Mouse (Mus musculus) 3134 (cell line): ENCODE measurements around the gene Ube2v1.
A peak's percentile ranks its signal among the peaks of the same experiment; 100 is the strongest.

Experiments
- DNase-seq: peaks from one replicate; pipeline ENCODE4 v3.0.0-alpha.2; 2011; ENCODE audit warnings: low spot score; ENCODE audit not compliant: insufficient read length; ENCODE audit errors: extremely low read depth

Ube2v1 gene

DNA sequence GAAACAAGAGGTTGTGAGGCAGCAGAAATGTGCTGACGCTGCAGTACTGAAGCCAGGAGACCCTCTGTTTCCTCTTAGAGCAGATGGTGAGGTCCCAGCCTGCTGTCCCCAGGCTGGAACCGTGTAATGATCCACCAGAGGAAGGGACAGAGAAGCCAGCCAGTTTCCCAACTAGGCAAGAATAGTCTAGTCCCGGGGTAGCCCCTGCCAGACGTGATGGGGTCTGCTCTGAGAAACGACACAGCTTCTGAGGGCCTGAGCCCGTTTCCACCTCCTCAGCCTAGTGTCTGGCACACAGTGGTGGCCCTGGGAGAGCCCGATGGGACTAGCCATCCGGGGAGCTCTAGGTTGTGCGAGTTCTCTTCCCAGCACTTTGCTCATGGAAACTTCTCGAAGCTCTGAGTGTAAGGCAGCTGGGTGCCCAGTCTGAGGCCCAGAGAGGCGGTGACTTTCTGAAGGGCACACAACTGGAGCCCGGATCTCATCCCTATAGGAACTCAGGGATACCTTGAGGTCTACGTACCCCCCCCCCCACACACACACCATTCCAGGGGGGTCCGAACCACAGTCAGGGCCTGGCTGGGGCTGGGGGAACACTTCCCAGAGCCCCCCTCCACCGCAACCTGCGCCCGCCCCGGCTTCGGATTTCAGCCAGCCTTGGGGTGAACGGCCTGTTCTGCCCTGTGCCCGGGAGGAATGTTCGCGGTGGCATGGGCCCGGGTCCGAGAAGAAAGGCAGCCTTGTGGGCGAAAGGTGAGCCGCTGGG is 35.0 kb downstream of the Ube2v1 start:
- no peak for DNase-seq

DNA sequence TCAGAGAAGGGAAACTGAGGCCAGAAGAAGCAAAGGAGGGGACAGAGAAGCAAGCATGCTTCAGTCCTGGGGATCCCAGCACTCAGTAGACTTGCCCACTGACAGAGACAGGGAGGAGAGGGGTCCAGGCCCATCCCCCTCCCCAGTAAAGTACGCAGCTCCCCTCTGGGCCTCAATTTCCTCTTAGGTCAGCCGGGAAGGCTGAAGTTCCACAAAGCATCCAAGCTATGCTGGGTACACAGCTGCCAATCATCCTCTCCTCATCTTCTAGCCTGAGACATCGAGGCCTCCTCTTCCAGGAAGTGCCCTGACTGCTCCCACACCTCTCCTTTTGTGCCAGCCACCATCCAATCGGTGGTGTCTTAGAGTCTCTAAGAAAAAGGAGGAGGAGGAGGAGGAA is 35.6 kb downstream of the Ube2v1 start:
- DNase-seq: no peak

DNA sequence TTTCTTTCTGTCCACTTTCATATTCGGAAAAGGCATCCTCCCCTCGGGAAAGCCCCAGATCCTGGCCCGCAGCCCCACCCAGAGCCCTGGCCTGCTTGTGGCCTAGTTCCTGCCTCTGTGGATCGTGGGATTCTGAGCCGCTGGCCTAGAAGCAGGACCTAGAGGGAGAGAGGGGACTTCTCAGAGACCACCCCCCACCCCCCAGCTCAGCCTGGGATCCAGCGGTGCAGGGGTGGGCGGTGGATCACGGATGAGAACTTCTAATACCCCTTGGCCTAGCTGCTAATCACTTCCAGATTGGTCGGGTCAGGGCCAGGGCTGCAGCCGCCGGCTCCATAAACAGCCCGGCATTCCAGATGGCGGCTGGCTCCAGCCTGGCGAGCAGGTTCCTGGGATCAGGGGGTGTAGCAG is 36.1 kb downstream of the Ube2v1 start:
- peak; percentile 80 for DNase-seq

DNA sequence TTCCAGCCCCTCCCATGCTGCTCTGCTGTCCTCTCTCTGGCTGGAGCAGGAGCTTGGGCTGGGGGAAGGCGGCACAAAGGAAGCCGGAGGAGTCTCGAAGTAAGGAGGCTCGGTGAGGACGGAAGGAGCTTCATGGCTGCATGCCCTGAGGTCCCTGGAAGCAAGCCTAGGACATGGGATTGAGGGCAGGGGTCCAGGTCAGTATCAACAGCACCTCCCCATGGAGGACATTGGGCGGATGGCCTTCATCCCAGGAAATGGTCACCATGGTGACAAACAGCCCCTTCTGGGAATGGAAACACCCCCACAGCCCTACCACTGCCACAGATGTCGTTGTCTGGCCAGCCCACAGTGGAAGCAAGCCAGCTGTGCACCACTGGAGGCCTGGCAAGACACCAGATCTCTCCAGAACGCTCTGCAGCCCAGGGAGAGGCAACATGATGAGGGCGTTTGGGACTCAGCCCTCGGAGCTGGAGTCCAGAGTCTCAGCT is 37.4 kb downstream of the Ube2v1 start:
- DNase-seq: peak; percentile 92

DNA sequence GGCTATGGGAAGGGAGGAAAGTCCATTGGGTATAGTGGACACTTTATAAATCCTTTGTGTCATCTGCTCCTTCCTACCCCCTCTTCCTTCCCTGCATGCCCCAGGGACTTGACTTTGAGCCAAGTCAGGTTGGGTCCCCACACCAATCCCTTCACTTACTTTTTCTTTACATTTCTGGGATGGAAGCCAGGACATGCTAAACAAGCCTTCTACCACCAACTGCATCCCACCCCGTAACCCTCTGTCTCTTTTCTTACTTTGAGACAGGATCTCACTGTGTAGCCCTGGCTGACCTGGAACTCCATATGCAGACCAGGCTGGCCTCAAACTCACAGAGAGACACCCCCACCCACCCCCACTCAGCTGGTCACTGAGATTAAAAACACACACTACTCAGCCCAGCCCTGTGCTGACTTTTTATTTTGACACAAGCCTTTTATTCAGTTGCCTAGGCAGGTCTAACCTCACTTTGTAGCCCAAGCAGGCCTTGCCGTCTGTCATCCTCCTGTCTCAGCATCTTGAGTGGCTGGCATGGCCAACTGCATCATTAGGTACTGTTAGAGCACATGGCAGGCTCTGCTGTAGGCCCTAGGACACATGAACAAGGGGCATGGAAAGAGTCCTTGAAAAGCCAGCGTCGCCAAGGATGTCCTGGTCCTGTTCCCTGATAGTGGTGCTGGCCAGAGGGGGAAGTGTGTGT is 38.2 kb downstream of the Ube2v1 start:
- DNase-seq: no peak

DNA sequence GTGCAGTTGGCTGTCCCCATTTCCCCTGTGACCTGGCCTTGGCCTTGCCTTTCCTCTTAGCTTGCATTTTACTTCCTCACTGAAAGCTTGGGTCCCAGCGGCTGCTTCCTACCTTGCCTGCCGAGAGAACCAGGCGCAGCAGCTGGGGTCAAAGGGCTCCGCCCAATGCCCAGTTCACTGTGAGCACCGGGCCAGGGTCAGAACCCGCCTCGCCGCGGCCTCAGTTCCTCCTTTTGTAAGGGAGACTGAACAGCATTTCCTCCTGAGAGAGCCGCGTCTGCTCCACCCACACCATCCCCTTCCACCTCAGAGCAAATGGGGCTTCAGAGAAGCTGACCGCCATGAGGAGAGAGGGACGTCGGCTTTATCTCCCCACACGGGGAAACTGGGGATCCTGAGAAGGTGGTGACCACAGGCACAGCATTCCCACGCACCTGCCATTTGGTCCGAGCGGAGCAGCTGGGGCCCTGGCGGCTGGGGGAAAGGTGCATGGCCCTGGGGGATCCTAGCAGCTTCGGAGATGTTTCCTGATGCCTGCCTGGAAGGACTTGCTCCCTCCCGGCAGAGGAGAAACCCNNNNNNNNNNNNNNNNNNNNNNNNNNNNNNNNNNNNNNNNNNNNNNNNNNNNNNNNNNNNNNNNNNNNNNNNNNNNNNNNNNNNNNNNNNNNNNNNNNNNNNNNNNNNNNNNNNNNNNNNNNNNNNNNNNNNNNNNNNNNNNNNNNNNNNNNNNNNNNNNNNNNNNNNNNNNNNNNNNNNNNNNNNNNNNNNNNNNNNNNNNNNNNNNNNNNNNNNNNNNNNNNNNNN is 42.9 kb downstream of the Ube2v1 start:
- DNase-seq: peak; percentile 87

DNA sequence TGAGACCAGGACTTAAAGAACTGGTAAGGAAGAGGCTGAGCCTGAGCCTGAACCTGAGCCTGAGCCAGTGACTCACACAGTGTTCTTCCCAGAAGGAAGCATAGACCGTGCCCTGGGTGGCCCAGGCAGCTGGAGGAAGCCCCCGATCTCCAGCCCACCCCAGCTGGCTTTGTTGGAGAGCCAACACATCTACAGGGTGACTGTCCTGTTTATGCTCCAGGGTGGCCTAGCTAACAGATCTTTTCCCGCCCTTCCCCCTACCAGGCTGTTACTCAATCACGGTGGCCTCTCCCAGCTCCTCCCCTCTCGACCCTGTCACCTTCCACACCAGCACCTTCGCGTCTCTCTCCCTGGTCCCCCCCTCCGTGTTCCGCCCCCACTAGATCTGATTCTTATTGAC is 44.9 kb downstream of the Ube2v1 start:
- DNase-seq: peak; percentile 81

DNA sequence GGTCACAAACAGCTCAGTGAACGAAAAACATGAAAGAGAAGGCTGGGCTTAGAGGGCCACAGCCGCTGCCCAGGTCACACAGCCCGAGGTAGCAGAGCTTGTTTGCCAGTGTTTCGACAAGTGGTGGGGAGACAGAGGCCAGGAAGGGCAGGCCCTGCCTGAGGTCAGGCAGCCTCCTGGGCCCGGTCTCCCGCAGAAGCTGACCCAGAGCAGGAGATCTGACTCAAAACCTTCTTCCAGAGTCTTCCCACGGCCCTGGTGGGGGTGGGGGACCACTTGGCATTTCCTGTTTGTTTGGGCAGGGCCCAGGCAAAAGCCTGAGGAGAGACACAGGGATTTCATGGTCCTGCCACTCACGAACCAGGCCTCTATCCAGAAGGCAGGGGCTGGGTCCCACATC is 45.9 kb downstream of the Ube2v1 start:
- peak; percentile 83 for DNase-seq

DNA sequence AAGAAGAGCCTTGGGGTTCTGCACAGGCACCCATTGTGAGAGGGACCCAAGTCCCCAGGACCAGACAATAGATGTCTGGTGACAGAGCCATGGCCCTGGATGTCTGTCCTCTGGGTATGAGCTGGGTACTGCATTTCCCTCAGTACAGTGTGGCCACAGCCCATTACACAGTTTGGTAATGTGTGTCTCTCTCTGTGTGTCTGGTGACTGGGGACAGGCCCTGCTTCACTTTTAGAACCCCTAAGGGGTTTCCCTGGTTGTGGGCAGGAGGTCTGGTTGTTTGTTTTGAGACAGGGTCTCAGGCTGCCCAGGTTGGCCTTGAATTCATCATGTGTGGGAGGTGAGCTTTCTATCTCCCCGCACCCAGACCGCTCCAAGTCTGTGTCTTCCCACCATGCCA is 46.6 kb downstream of the Ube2v1 start:
- DNase-seq: no peak

DNA sequence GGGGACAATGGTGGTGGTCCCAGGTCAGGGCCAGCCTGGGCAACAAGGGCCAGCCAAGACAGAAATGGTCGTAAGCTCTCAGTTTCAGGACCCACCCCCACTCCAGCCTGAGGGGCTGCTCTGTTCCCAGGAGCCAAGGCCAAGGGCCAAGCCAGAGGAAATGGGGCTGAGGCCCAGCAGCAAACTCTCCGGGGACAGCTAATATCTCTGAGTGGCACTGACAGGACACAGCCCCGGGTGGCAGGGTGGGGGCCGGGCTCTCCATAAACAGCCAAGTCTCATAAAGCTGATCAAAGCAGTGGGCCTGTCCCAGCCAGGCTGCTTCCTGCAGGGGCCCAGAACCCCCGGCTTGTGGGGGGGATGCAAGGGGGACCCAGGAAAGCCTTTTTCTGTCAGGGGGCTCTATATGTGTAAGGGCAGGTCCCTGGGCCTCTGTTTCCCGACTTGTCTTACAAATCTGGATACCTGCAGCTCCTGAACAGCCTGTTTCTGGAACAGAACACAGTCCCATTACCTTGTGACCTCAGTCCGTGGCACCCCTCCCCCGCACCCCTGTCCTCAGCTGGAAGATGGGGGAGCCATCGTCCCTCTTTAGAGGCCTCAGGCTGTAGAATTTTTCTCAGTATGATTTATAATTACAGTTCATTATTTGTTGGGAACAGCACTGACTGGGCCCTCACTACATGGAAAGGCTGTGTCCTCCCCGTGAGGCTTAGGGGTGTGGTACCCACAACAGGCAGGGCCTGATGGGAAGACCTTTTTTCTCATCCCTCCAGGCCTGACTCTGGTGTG is 48.5 kb downstream of the Ube2v1 start:
- no peak for DNase-seq

DNA sequence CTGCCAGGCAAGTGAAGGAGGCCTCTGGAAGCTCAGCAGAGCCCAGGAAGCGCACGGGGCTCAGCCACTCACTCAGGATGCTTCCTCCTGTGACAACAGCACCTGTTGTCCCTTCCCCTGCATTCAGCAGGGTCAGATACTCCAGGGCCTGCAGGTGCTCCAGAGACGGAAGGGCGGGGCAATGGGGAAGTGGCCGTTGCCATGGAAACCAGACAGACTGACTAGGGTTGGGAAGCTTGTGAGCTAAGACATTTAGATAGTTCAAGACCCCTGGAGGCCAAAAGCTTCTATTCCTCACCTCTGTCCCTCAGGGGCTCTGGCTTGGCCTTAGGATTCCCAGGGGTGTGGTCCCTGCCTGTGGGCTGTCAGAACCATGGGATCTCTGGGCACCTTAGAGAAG is 53.4 kb downstream of the Ube2v1 start:
- no peak for DNase-seq

DNA sequence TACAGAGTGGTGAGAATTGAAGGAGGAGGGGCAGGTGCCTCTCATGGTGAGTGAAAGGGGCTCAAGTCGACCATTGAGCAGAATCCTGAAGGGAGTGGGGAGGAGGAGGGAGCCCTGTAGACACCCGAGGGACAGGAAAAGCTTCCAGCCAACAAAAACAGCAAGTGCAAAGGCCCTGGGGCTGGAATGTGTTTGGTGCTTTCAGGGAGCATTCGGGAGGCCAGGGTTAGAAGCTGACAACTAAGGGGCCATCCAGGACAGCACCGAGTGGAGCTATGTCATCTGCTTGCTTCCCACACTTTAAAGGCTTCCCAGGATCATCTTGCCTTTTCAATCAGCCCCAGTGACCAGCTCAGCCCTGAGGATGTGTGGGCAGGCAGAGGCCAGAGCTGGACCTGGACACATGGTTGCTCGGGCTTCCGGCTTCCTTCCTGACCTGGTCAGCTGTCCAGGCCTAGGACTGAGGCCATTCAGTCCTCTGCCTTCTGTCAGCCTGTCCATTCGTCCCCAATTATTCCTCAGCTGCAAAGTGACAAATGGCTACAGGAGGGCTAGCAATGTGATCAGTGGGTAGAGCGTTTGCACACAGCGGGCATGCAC is 54.6 kb downstream of the Ube2v1 start:
- DNase-seq: no peak

DNA sequence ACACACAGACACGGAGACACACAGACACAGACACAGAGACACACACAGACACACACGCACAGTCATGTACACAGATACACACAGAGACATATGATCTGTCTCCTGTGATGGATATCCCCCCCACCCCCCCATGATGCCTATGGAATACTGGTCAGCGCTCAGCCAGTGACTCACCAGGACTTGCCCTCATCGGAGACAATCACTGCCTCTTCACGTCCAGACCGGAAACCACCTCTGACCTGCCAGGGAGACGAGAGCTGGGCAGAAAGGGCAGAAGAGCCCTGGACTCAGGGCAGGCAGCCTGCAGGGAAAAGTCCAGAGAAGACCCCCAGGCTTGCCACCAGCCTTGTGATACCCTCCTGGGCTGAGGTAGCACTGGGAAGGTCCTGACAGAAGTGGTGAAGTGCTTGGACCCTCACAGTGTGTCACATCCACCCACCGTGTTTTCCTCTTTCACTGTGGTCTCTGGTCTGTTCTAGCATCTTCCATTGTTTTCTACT is 55.7 kb downstream of the Ube2v1 start:
- DNase-seq: peak; percentile 60

DNA sequence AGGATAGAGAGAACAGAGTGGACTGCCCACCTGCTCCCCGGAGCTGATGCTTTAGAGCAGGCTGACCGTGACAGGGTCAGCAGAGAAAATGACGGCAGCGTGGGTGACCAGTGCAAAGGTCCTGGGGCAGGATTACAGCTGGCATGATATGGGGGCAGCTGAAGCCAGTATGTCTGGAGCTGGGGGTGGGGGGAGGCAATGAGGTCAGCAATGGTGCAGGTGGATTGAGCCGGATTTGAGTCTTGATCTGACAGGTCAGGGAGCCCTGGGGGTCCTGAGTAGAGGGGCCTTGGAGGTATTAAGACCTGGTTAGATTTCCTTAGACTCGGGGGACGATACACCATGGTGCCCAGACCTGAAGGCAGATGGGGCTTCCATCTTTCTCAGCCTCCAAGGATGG is 56.3 kb downstream of the Ube2v1 start:
- no peak for DNase-seq

DNA sequence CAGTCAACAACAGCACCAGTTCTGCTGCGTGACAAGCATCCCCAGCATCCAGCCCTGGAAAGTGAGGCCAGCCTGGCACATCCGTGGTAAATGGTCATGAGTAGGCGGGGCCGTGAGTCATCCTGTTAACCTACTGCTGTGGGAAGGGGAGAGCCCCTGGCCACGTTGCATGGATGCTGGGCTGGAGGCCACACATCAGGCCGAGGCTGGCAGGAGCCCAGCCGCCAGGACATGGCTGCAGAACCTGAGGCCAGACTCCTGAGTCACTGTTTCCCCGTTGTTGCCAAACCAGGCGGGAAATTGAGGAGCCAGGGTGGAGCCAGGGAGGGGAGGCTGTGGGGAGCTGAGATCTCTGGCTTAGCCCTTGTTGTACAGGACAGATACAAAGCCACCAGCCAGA is 57.1 kb downstream of the Ube2v1 start:
- peak; percentile 99 for DNase-seq

DNA sequence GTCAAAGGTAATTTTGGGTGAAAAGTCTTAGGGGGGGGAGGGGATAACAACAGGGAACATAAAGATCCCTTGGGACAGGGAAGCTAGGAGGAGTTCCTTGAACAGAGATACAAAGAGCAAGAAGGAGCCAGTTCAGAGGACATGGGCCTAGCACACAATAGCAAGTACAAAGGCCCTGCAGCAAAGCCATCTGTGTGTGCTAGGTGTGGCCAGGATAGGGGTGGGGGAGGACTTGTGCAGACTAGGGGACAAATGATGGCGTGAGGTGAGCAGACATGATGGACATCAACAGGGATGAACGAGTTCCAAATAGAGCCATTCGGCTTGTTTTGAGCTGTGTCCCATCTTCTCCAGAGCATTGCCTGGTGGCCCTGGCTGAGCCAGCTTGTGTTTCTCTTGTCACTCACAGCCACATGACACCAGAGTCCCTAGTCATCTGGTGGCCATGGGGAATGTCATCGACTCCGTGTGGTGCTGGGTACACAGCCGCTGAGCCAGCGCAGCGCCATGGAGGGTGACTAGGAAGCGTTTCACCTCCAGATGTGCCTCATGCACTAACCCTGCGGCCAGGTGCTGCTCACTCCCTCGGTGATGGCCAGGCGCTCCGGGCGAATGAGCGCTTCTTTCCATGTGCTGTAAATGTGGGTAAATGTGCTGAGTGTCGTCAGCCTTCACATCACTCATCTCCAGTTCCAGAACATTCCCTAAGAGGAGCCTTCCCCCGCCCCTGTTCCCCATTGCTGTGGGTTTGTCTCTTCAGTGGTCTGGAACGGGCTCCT is 60.3 kb downstream of the Ube2v1 start:
- no peak for DNase-seq

DNA sequence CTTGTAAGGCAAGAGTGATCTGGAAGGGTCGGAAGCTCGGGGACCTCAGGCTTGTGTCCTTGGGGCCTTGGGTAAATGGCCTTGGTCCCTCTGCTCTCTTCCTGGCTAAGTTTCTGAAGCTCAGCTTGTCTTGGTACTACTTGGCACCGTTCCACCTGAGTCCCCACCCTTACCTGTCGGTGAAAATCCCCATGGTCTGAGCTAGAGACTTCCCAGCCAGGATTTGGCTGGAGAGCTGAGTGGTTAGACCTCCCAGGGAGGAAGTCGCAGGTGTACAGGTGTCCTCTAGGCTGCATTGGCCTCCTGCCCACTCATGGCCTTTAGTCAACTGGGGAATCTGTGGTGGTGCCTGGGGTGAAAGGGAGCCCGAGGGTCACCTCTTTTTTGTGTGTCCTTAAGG is 61.1 kb downstream of the Ube2v1 start:
- DNase-seq: no peak

DNA sequence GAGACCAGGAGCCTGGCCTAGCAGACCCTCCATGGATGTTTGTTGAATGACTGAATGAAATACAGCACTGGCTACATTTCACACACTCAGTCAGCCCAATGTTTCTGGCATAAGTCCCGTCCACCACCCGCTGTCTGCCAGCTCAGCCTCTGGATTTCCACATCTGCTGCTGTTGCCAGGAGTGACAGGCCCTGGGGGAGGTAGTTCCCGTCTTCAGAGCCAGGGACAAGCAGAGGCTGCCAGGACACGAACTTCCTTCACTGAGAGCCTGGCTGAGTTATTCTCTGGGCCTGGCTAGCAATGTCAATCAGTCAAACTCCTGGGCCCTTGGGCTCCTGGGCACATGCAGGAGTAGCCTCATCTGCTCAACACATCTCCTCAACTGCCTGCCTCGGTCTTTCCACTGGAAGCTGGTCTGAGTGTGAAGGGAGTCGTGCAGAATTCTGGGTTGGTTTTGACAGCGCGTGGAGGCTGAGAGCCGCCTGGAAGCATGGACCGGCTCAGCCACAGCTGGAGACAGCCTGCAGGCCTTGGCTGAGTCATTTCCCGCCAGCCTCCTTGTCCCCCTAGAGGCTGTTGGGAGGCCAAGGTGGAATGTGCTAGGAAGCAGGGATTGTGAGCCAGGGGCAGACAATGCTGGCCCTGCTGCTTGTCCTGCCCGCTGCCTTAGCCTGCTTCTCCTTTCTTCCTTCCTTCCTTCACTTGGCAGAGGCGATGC is 61.8 kb downstream of the Ube2v1 start:
- peak; percentile 92 for DNase-seq

DNA sequence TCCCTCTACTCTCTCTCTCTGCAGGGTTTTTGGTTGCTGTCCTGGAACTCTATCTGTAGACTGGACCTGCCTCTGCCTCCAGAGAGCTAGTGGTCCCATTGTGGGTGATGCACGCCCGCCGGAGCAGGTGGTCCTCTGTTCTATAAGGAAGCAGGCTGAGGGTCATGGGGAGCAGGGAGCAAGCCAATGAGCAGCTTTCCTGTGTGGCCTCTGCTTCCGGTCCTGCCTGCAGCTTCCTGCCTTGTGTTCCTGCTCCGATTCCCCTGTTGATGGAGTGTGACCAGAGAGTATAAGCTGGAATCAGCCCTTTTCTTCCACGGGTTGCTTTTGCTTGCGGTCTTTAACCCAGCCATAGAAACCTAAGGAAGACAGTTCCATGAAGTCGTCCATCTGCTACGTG is 63.8 kb downstream of the Ube2v1 start:
- DNase-seq: no peak
